Mouse (Mus musculus): ENCODE data around the gene 1700069L16Rik. TPM values are rescaled to one million over a fixed set of nuclear protein-coding genes. Genes with fewer than 3 reads are reported as not detected.

Gene 1700069L16Rik
- polyA plus RNA-seq, 1 experiment from 2014 or later, result not detected

GRCm38 (mm10) chr5:113703803-113704585 lies 20.6 kb downstream of the 1700069L16Rik start:
- H3K4me2 ChIP-seq, result 0 out of 2 replicates have a peak overlapping the region, but pooled peaks have one; percentile 1
- H3K9me3 ChIP-seq, result no peaks in the 10 kb centered on the region
- H3K4me3 ChIP-seq, result no peak overlapping the region
- 22% methylated on average over 21 of the region's 21 CpGs for WGBS
- H3K9ac ChIP-seq, result no peak overlapping the region
- H3K27me3 ChIP-seq, result no peaks in the 10 kb centered on the region
- peak; percentile 74 for ATAC-seq (ENCODE audit: low FRiP score, low read depth)
- peak overlapping the region; percentile 75 for H3K27ac ChIP-seq (replicated peaks)
- H3K4me1 ChIP-seq (replicated peaks), result peaks cover 21% of the 10 kb centered on the region
- H3K36me3 ChIP-seq, result no peaks in the 10 kb centered on the region

- H3K4me2 ChIP-seq, result no peak overlapping the region
- H3K9ac ChIP-seq, result no peak overlapping the region
- no peaks in the 10 kb centered on the region for H3K36me3 ChIP-seq
- no peaks in the 10 kb centered on the region for H3K9me3 ChIP-seq
- H3K27me3 ChIP-seq, result no peaks in the 10 kb centered on the region
- H3K4me1 ChIP-seq (replicated peaks), result peaks cover 21% of the 10 kb centered on the region
- 83% methylated on average over 19 of the region's 19 CpGs for WGBS
- H3K27ac ChIP-seq (replicated peaks), result no peak overlapping the region
- H3K4me3 ChIP-seq, result no peak overlapping the region
- ATAC-seq (ENCODE audit: low FRiP score, low read depth), result no peak
Observed at GRCm38 (mm10) chr5:113700388-113701023, 24.1 kb downstream of the 1700069L16Rik start.

GRCm38 (mm10) chr5:113694415-113694814 lies 30.2 kb downstream of the 1700069L16Rik start:
- Histone ChIP-seq H3K9me3 (no peaks in the 10 kb centered on the region), H3K4me1 (replicated peaks) (peaks cover 26% of the 10 kb centered on the region), H3K4me2 (no peak overlapping the region), H3K9ac (no peak overlapping the region), H3K27me3 (no peaks in the 10 kb centered on the region), H3K36me3 (no peaks in the 10 kb centered on the region), H3K27ac (replicated peaks) (peak overlapping the region; percentile 54; the same call in 1 of the 2 replicates), H3K4me3 (no peak overlapping the region)
- WGBS, result 35% methylated on average over 5 of the region's 5 CpGs
- no peak for ATAC-seq (ENCODE audit: low FRiP score, low read depth)

- no peaks in the 10 kb centered on the region for H3K9me3 ChIP-seq
- no peak for ATAC-seq (ENCODE audit: low FRiP score, low read depth)
- H3K36me3 ChIP-seq, result no peaks in the 10 kb centered on the region
- peaks cover 30% of the 10 kb centered on the region for H3K4me1 ChIP-seq (replicated peaks)
- H3K4me3 ChIP-seq, result no peak overlapping the region
- no peak overlapping the region for H3K9ac ChIP-seq
- WGBS, result 50% methylated on average over 4 of the region's 4 CpGs
- no peak overlapping the region for H3K4me2 ChIP-seq
- 0 out of 2 replicates have a peak overlapping the region, but pooled peaks have one; percentile 54 for H3K27ac ChIP-seq (replicated peaks)
- H3K27me3 ChIP-seq, result no peaks in the 10 kb centered on the region
Observed at GRCm38 (mm10) chr5:113694000-113694399, 30.6 kb downstream of the 1700069L16Rik start.

GRCm38 (mm10) chr5:113693196-113693755 lies 31.3 kb downstream of the 1700069L16Rik start:
- Histone ChIP-seq H3K9ac (no peak overlapping the region), H3K9me3 (no peaks in the 10 kb centered on the region)
- 91% methylated on average over 8 of the region's 8 CpGs for WGBS

GRCm38 (mm10) chr5:113690866-113691265 lies 33.7 kb downstream of the 1700069L16Rik start:
- Histone ChIP-seq H3K27ac (replicated peaks) (peak overlapping the region; percentile 51; the same call in 1 of the 2 replicates), H3K9ac (no peak overlapping the region), H3K4me1 (replicated peaks) (peaks cover 37% of the 10 kb centered on the region), H3K4me2 (no peak overlapping the region), H3K27me3 (no peaks in the 10 kb centered on the region), H3K36me3 (no peaks in the 10 kb centered on the region), H3K9me3 (no peaks in the 10 kb centered on the region), H3K4me3 (no peak overlapping the region)
- WGBS, result 93% methylated on average over 2 of the region's 2 CpGs
- ATAC-seq (ENCODE audit: low FRiP score, low read depth), result 0 out of 2 replicates have a peak, but pooled peaks have one; percentile 12

More at GRCm38 (mm10) chr5:113693196-113693755, 31.3 kb downstream of the 1700069L16Rik start:
- Histone ChIP-seq H3K4me1 (replicated peaks) (peaks cover 36% of the 10 kb centered on the region), H3K36me3 (no peaks in the 10 kb centered on the region), H3K4me3 (no peak overlapping the region), H3K27me3 (no peaks in the 10 kb centered on the region), H3K4me2 (no peak overlapping the region), H3K27ac (replicated peaks) (no peak overlapping the region)
- ATAC-seq (ENCODE audit: low FRiP score, low read depth), result no peak

- H3K4me1 ChIP-seq (replicated peaks), result peaks cover 37% of the 10 kb centered on the region
- H3K4me3 ChIP-seq, result no peak overlapping the region
- no peaks in the 10 kb centered on the region for H3K9me3 ChIP-seq
- no peaks in the 10 kb centered on the region for H3K27me3 ChIP-seq
- H3K36me3 ChIP-seq, result no peaks in the 10 kb centered on the region
- H3K27ac ChIP-seq (replicated peaks), result peak overlapping the region; percentile 51
- 19% methylated on average over 15 of the region's 15 CpGs for WGBS
- peak overlapping the region; percentile 22; the same call in 1 of the 2 replicates for H3K4me2 ChIP-seq
- peak; percentile 72 for ATAC-seq (ENCODE audit: low FRiP score, low read depth)
- no peak overlapping the region for H3K9ac ChIP-seq
Observed at GRCm38 (mm10) chr5:113690069-113690548, 34.5 kb downstream of the 1700069L16Rik start.

DNA sequence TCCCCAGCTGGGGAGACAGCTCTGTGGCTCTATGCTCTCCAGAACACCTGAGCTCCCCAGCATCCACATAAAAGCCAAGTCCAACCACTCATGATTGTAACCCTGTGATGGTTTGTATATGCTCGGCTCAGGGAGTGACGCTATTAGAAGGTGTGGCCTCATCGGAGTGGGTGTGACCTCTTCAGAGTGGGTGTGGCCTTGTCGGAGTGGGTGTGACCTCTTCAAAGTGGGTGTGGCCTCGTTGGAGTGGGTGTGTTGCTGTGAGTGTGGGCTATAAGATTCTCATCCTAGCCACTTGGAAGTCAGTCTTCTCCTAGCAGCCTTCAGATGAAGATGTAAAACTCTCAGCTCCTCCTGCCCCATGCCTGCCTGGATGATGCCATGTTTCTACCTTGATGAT lies 37.1 kb downstream of the 1700069L16Rik start:
- WGBS, result 82% methylated on average over 5 of the region's 5 CpGs
- Histone ChIP-seq H3K9me3 (no peaks in the 10 kb centered on the region), H3K4me1 (replicated peaks) (peaks cover 32% of the 10 kb centered on the region), H3K36me3 (no peaks in the 10 kb centered on the region), H3K4me2 (no peak overlapping the region), H3K4me3 (no peak overlapping the region), H3K27ac (replicated peaks) (no peak overlapping the region), H3K9ac (no peak overlapping the region), H3K27me3 (no peaks in the 10 kb centered on the region)
- ATAC-seq (ENCODE audit: low FRiP score, low read depth), result no peak

DNA sequence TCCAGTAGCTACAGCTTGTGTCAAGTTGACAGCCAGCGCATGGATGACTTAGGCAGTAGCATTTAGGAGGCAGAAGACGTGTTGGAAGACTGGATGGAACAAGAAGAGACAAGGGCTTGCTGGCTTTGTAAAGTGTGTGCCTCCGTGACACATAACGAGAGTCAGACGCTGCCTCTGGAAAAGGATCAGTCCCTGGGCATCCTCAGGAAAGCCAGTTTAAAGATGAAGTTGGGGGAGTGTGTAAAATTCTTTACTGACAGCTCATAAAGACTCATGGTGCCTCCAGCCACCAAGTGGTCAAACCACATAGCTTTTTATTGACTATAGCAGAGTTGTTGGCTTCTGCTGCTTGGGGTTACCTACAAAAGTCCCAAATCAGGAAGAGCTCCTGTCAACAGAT lies 39.1 kb downstream of the 1700069L16Rik start:
- peaks cover 30% of the 10 kb centered on the region for H3K4me1 ChIP-seq (replicated peaks)
- H3K9me3 ChIP-seq, result no peaks in the 10 kb centered on the region
- no peak overlapping the region for H3K27ac ChIP-seq (replicated peaks)
- no peak overlapping the region for H3K4me3 ChIP-seq
- H3K27me3 ChIP-seq, result no peaks in the 10 kb centered on the region
- no peak for ATAC-seq (ENCODE audit: low FRiP score, low read depth)
- no peaks in the 10 kb centered on the region for H3K36me3 ChIP-seq
- 79% methylated on average over 5 of the region's 5 CpGs for WGBS
- no peak overlapping the region for H3K4me2 ChIP-seq
- no peak overlapping the region for H3K9ac ChIP-seq

DNA sequence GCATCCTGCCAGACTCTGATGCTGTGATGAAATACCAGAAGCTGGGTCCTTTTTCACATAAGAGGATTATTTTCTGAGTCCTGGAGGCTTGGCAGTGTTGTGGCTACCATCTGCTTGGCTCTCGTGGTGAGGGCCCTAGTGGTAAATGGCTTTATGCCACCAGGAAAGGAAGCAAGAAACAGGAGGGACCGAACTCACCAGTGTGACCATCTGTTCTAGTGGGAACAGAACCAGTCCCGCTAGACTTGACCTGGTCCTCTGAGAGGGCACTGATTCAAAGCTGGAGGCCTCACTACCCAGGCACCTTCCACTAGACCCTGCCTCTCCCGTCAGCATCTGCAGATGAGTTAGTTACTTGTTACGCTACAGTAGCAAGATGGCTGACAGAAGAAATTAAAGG lies 41.3 kb downstream of the 1700069L16Rik start:
- no peak overlapping the region for H3K9ac ChIP-seq
- ATAC-seq (ENCODE audit: low FRiP score, low read depth), result no peak
- WGBS, result 61% methylated on average over 5 of the region's 5 CpGs
- 0 out of 2 replicates have a peak, but pooled peaks cover 10% of the 10 kb centered on the region for H3K4me1 ChIP-seq (replicated peaks)
- no peak overlapping the region for H3K4me2 ChIP-seq
- H3K9me3 ChIP-seq, result no peaks in the 10 kb centered on the region
- no peaks in the 10 kb centered on the region for H3K27me3 ChIP-seq
- no peak overlapping the region for H3K4me3 ChIP-seq
- no peaks in the 10 kb centered on the region for H3K36me3 ChIP-seq
- H3K27ac ChIP-seq (replicated peaks), result no peak overlapping the region

GRCm38 (mm10) chr5:113682472-113682871 lies 42.1 kb downstream of the 1700069L16Rik start:
- ATAC-seq (ENCODE audit: low FRiP score, low read depth), result no peak
- Histone ChIP-seq H3K36me3 (no peaks in the 10 kb centered on the region), H3K4me3 (no peak overlapping the region), H3K9me3 (no peaks in the 10 kb centered on the region), H3K4me1 (replicated peaks) (0 out of 2 replicates have a peak, but pooled peaks cover 10% of the 10 kb centered on the region), H3K27ac (replicated peaks) (no peak overlapping the region), H3K9ac (no peak overlapping the region), H3K4me2 (no peak overlapping the region), H3K27me3 (no peaks in the 10 kb centered on the region)
- WGBS, result 71% methylated on average over 3 of the region's 3 CpGs

DNA sequence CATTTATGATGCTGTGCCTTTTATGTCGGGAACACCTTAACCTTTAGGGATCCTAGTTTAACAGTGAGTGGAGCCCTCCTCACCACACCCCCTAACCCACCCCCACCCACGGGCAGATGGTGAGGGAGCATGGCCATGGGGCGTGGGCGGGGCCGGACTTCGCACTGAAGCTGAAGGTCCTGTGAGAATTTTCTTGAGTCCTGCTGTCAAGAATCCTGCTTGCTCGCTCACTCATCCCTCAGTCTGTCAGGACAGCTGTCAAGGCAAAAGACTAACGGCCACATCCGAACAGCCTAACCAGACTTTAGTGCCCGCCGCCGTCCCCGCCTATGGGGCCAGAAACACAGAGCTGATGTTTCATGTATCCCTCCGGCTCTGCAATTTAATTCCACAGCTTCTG lies 43.4 kb downstream of the 1700069L16Rik start:
- Histone ChIP-seq H3K4me2 (no peak overlapping the region), H3K36me3 (no peaks in the 10 kb centered on the region), H3K4me3 (no peak overlapping the region), H3K27ac (replicated peaks) (no peak overlapping the region), H3K27me3 (no peaks in the 10 kb centered on the region), H3K9me3 (no peaks in the 10 kb centered on the region), H3K9ac (no peak overlapping the region), H3K4me1 (replicated peaks) (0 out of 2 replicates have a peak, but pooled peaks cover 10% of the 10 kb centered on the region)
- ATAC-seq (ENCODE audit: low FRiP score, low read depth), result no peak
- 63% methylated on average over 14 of the region's 14 CpGs for WGBS

Measured in hindbrain, embryonic 15.5 days (tissue).